11 mouse cellular contexts compared by ENCODE assay signal in the genomic region with DNA sequence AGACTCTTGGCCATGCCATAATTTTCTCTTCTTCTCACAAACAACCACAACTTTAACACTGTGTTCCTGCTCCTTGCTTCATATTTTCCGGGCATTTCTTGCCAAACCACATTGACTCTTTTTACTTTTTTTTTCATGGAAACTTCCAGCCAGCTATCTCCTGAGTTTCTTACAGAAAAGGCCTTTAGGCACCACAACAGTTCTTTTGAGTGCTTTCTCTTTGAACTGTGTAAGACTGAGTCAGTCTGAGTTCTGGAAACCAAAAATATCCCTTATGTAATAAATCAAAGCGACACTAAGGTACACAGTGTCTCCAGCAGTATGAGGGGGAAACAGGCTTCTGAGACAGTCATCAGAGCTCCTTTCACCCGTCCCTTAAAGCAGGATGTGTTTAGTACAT.
A peak's percentile ranks its signal among the peaks of the same experiment; 100 is the strongest.
DNase-seq lines count a peak whose midpoint lies in the region; TF ChIP-seq lines count a peak whose summit lies in the region.
"Had no signal": no experiment of that assay in that cellular context is flagged by ENCODE, and none has a peak within 500 bp of the region (broad histone marks: within the 10 kb centered on the region; RNA-seq: fewer than 3 reads in every experiment).

No protein-coding gene starts in this region.

- no peak overlapping the region for H3K4me3 ChIP-seq in gastrocnemius, adult 2 months
- H3K4me3 ChIP-seq: heart, embryonic 15.5 days; liver, embryonic 15.5 days had no signal

- intact Hi-C loops in gastrocnemius, adult 2 months (cut with DNase I), result no loop called here
- intact Hi-C loops in left cerebral cortex, postnatal 4 days (cut with DNase I), result no loop called here

- TF ChIP-seq CTCF in gastrocnemius, adult 2 months (IDR thresholded peaks at IDR 0.05), result no peak

- DNase-seq in gastrocnemius, adult 2 months, result no peak
- no peak for DNase-seq in gastrocnemius, adult 8-10 months (ENCODE audit: low spot score in 2 of 2)
- DNase-seq in left cerebral cortex, adult 9 months (ENCODE audit: low spot score in 2 of 2), result peak; percentile 4 to 11
- DNase-seq in left cerebral cortex, postnatal 4 days, result no peak
- DNase-seq in adipocyte (ENCODE audit: low spot score), result peak; percentile 82
- peak; percentile 13 for DNase-seq in lung, postnatal 36 days
- no peak for DNase-seq in ovary, postnatal 14 days (ENCODE audit: low spot score)
- DNase-seq in spleen, adult 18-20 months, result no peak
- DNase-seq: cerebellum, postnatal 10 days had no signal

- peak overlapping the region; percentile 41 for H3K27ac ChIP-seq in gastrocnemius, adult 2 months
- H3K27ac ChIP-seq: heart, embryonic 15.5 days; liver, embryonic 15.5 days had no signal

Comparison
In these comparisons a context has a peak if more than half of its experiments do, and no peak if none do; other contexts are left out.
1. DNase-seq: peak in left cerebral cortex, adult 9 months (2 of 2), adipocyte (single experiment) and lung, postnatal 36 days (single experiment); none in gastrocnemius, adult 2 months (single experiment), gastrocnemius, adult 8-10 months (0 of 2), left cerebral cortex, postnatal 4 days (single experiment), ovary, postnatal 14 days (single experiment) and spleen, adult 18-20 months (0 of 2).